Mouse (Mus musculus): ENCODE data around the gene Map2k7.
"Not testable (repeated sequence)": the region's sequence is repeated elsewhere in the genome, so short reads cannot be mapped to it uniquely, and the experiment has no call there.

- not testable (repeated sequence) for TF ChIP-seq CTCF, POLR2A (IDR thresholded peaks at IDR 0.05; ENCODE audit: extremely low read depth, insufficient read depth, low read length)
Observed at GRCm38 (mm10) chr8:4255471-4255870, 16.9 kb downstream of the Map2k7 start.

Data from cortical plate, adult 2 months (tissue).